In genomic region chr12:41330988-41331671, GRCm38 (mm10) we compare ENCODE assay signal across 19 mouse cellular contexts.
DNase-seq lines count a peak whose midpoint lies in the region; ATAC-seq and TF ChIP-seq lines count a peak whose summit lies in the region.
"Had no signal": no experiment of that assay in that cellular context is flagged by ENCODE, and none has a peak within 500 bp of the region (broad histone marks: within the 10 kb centered on the region; RNA-seq: fewer than 3 reads in every experiment).

No protein-coding gene starts in this region.

- POLR2A ChIA-PET in Patski (lab: Charles Lee): no interaction called here

- TF ChIP-seq CTCF in Patski (IDR thresholded peaks at IDR 0.05): no peak

- H3K9me3 ChIP-seq in hindbrain, embryonic 12.5 days (replicated peaks): no peaks in the 10 kb centered on the region
- no peaks in the 10 kb centered on the region for H3K9me3 ChIP-seq in hindbrain, embryonic 13.5 days
- H3K9me3 ChIP-seq in neural tube, embryonic 15.5 days (replicated peaks): no peaks in the 10 kb centered on the region
- H3K9me3 ChIP-seq: embryonic facial prominence, embryonic 12.5 days; forebrain, embryonic 15.5 days; heart, embryonic 13.5 days had no signal

- no peaks in the 10 kb centered on the region for H3K4me1 ChIP-seq in hindbrain, embryonic 12.5 days
- H3K4me1 ChIP-seq in hindbrain, embryonic 13.5 days (replicated peaks): no peaks in the 10 kb centered on the region
- H3K4me1 ChIP-seq in neural tube, embryonic 15.5 days: no peaks in the 10 kb centered on the region
- H3K4me1 ChIP-seq: embryonic facial prominence, embryonic 12.5 days; forebrain, embryonic 15.5 days had no signal

- H3K27me3 ChIP-seq in hindbrain, embryonic 12.5 days: no peaks in the 10 kb centered on the region
- no peaks in the 10 kb centered on the region for H3K27me3 ChIP-seq in hindbrain, embryonic 13.5 days
- no peaks in the 10 kb centered on the region for H3K27me3 ChIP-seq in Patski
- H3K27me3 ChIP-seq in neural tube, embryonic 15.5 days (replicated peaks): no peaks in the 10 kb centered on the region
- H3K27me3 ChIP-seq: embryonic facial prominence, embryonic 12.5 days; forebrain, embryonic 15.5 days; heart, embryonic 13.5 days had no signal

- no peak overlapping the region for H3K9ac ChIP-seq in hindbrain, embryonic 12.5 days
- no peak overlapping the region for H3K9ac ChIP-seq in hindbrain, embryonic 13.5 days
- no peak overlapping the region for H3K9ac ChIP-seq in neural tube, embryonic 15.5 days (replicated peaks)
- H3K9ac ChIP-seq: embryonic facial prominence, embryonic 12.5 days; forebrain, embryonic 15.5 days; heart, embryonic 13.5 days; hindbrain, embryonic 14.5 days had no signal

- H3K27ac ChIP-seq in hindbrain, embryonic 12.5 days: no peak overlapping the region
- H3K27ac ChIP-seq in hindbrain, embryonic 13.5 days: no peak overlapping the region
- H3K27ac ChIP-seq in neural tube, embryonic 15.5 days (replicated peaks): no peak overlapping the region
- H3K27ac ChIP-seq: embryonic facial prominence, embryonic 12.5 days; forebrain, embryonic 15.5 days; heart, adult 2 months; heart, embryonic 13.5 days; hindbrain, embryonic 14.5 days had no signal

- in situ Hi-C loops in Patski (cut with MboI; ENCODE audit: low pct_unique_long_range_greater_than_20kb): no loop called here

- ATAC-seq in hindbrain, embryonic 12.5 days (ENCODE audit: low FRiP score): peak; percentile 48; the same call in 1 of the 2 replicates
- no peak for ATAC-seq in hindbrain, embryonic 13.5 days (ENCODE audit: low FRiP score)
- ATAC-seq in Patski: peak; percentile 95
- no peak for ATAC-seq in neural tube, embryonic 15.5 days (ENCODE audit: low FRiP score)
- ATAC-seq in cerebellum, adult (ENCODE audit: insufficient number of reproducible peaks, low FRiP score, low TSS enrichment): no peak
- ATAC-seq: forebrain, embryonic 15.5 days had no signal

- CTCF ChIA-PET in Patski (lab: Charles Lee): no interaction called here

- DNase-seq in CD4-positive, CD25-positive, alpha-beta regulatory T cell, adult 2 months (ENCODE audit: low read depth, low spot score): peak; percentile 3
- DNase-seq in Patski (ENCODE audit: low read depth, low spot score): no peak
- DNase-seq: adrenal gland, postnatal 10 days; B cell, adult 2 months; cerebellum, adult 11-12 months; cerebellum, adult 9-10 months; cerebellum, postnatal 25 days; gastrocnemius, postnatal 14 days; heart, adult 2 months; heart, postnatal 36 days; kidney, adult 2 months had no signal

- H3K4me2 ChIP-seq in hindbrain, embryonic 12.5 days (replicated peaks): no peak overlapping the region
- H3K4me2 ChIP-seq in hindbrain, embryonic 13.5 days: no peak overlapping the region
- no peak overlapping the region for H3K4me2 ChIP-seq in neural tube, embryonic 15.5 days
- H3K4me2 ChIP-seq: embryonic facial prominence, embryonic 12.5 days; forebrain, embryonic 15.5 days; heart, embryonic 13.5 days; hindbrain, embryonic 14.5 days had no signal

- no peaks in the 10 kb centered on the region for H3K36me3 ChIP-seq in hindbrain, embryonic 12.5 days
- no peaks in the 10 kb centered on the region for H3K36me3 ChIP-seq in hindbrain, embryonic 13.5 days
- H3K36me3 ChIP-seq in neural tube, embryonic 15.5 days: no peaks in the 10 kb centered on the region
- H3K36me3 ChIP-seq: embryonic facial prominence, embryonic 12.5 days; forebrain, embryonic 15.5 days; heart, embryonic 13.5 days had no signal

- WGBS in hindbrain, embryonic 12.5 days: 62% methylated on average over 7 of the region's 7 CpGs
- 53% methylated on average over 7 of the region's 7 CpGs for WGBS in hindbrain, embryonic 13.5 days
- WGBS in neural tube, embryonic 15.5 days: 58% methylated on average over 7 of the region's 7 CpGs

- no peak overlapping the region for H3K4me3 ChIP-seq in hindbrain, embryonic 12.5 days
- H3K4me3 ChIP-seq in hindbrain, embryonic 13.5 days: no peak overlapping the region
- H3K4me3 ChIP-seq in neural tube, embryonic 15.5 days (replicated peaks): no peak overlapping the region
- H3K4me3 ChIP-seq: embryonic facial prominence, embryonic 12.5 days; forebrain, embryonic 15.5 days; heart, adult 2 months; heart, embryonic 13.5 days had no signal

Comparison
In these comparisons a context has a peak if more than half of its experiments do, and no peak if none do; other contexts are left out.
1. ATAC-seq: peak in hindbrain, embryonic 12.5 days (single experiment) and Patski (single experiment); none in hindbrain, embryonic 13.5 days (single experiment), neural tube, embryonic 15.5 days (single experiment) and cerebellum, adult (single experiment).